Mouse (Mus musculus) forebrain, embryonic 13.5 days (tissue): ENCODE data around the gene Gm4981. TPM values are rescaled to one million over a fixed set of nuclear protein-coding genes. Genes with fewer than 3 reads are reported as not detected.

Experiments used
- ATAC-seq: fragments of 200-750 bp; cut with Nextera tagmentation; 2 replicates; pipeline ENCODE4 v1.8.0; 2017
- H3K27ac ChIP-seq: fragments of 300-500 bp; sonication (generic); 2 replicates; pipeline ENCODE4 v1.5.1; 2015; ENCODE audit warnings: inconsistent platforms, mild to moderate bottlenecking, moderate library complexity
- H3K27me3 ChIP-seq: fragments of 300-500 bp; sonication (generic); 2 replicates; pipeline ENCODE4 v1.6.1; 2015; ENCODE audit warnings: mild to moderate bottlenecking, inconsistent platforms
- H3K36me3 ChIP-seq: fragments of 300-500 bp; sonication (generic); 2 replicates; pipeline ENCODE4 v1.6.1; 2015; ENCODE audit warnings: mild to moderate bottlenecking, inconsistent platforms; ENCODE audit not compliant: poor library complexity, severe bottlenecking
- H3K4me1 ChIP-seq: fragments of 300-500 bp; sonication (generic); 2 replicates; pipeline ENCODE4 v1.6.1; 2015; ENCODE audit warnings: inconsistent platforms
- H3K4me2 ChIP-seq: fragments of 300-500 bp; sonication (generic); 2 replicates; pipeline ENCODE4 v1.6.1; 2015; ENCODE audit warnings: inconsistent platforms, mild to moderate bottlenecking, moderate library complexity
- H3K4me3 ChIP-seq: fragments of 300-500 bp; sonication (generic); 2 replicates; pipeline ENCODE4 v1.5.1; 2015; ENCODE audit warnings: mild to moderate bottlenecking, inconsistent platforms
- H3K9ac ChIP-seq: fragments of 300-500 bp; sonication (generic); 2 replicates; pipeline ENCODE4 v1.6.1; 2015; ENCODE audit warnings: mild to moderate bottlenecking, inconsistent platforms
- H3K9me3 ChIP-seq: fragments of 300-500 bp; sonication (generic); replicated peaks from 2 replicates; pipeline ENCODE4 v1.6.1; 2016; ENCODE audit warnings: inconsistent platforms
- WGBS: fragments of 180-500 bp; shearing (Covaris S2); methylation state at CpG from one replicate; pipeline ENCODE4 v1.1.7; 2015; 5-methylcytosine and 5-hydroxymethylcytosine counted together
- polyA plus RNA-seq: library from polyadenylated mRNA; unstranded; fragments of >200 nt; fragmentation: Nextera tagmentation; extraction: Ambion mirVana; gene quantifications from 2 replicates; pipeline ENCODE4 v1.2.1, GENCODE M21; 2015

The Gm4981 gene
- polyA plus RNA-seq, 1 experiment from 2014 or later, result not detected

DNA sequence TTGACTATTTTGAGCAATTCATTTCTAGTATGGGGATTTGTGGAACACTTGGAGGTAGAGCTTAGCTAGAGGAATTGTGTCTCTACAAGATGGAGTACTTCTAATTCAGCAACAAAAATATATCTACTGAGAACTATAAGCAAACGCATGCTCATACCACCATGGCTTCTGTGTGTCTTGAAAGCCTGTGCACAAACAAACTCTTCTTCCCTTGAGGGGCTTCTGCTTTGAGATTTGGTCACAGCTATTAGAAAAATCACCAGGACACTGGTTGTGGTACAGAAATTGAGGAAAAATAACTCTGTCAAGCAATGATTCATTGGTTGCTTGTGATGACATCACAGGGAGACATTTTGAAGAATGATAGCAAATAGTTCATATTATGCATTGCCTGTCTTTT lies 21.1 kb downstream of the Gm4981 start:
- H3K27ac ChIP-seq, result no peak overlapping the region
- no peak overlapping the region for H3K4me2 ChIP-seq
- no peaks in the 10 kb centered on the region for H3K36me3 ChIP-seq
- H3K27me3 ChIP-seq, result no peaks in the 10 kb centered on the region
- no peak overlapping the region for H3K4me3 ChIP-seq
- no peak overlapping the region for H3K9ac ChIP-seq
- H3K4me1 ChIP-seq, result no peaks in the 10 kb centered on the region
- no peaks in the 10 kb centered on the region; the same call in 1 of the 2 replicates for H3K9me3 ChIP-seq
- WGBS, result 84% methylated on average over 1 of the region's 1 CpGs
- ATAC-seq, result no peak

DNA sequence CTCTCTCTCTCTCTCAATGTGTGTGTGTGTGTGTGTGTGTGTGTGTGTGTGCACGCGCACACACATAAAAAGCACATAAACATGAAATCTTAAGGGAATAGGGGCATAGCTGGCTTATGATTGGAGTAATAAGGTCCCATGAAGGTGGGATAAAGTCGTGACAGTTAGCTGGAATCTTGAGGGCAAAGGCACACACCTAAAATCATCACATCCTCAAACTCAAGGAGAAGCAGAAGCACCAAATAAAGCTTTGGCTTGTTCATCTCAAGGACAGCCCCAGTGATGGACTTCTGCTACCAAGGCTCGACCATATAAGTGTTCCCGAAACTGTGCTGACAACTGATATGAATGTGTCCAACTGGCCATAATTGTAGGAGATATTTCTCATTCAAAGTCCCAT lies 21.6 kb downstream of the Gm4981 start:
- H3K4me3 ChIP-seq, result no peak overlapping the region
- ATAC-seq, result no peak
- H3K27me3 ChIP-seq, result no peaks in the 10 kb centered on the region
- WGBS, result 85% methylated on average over 5 of the region's 5 CpGs
- no peaks in the 10 kb centered on the region for H3K4me1 ChIP-seq
- H3K4me2 ChIP-seq, result no peak overlapping the region
- no peak overlapping the region for H3K27ac ChIP-seq
- H3K9me3 ChIP-seq, result no peaks in the 10 kb centered on the region; the same call in 1 of the 2 replicates
- H3K36me3 ChIP-seq, result no peaks in the 10 kb centered on the region
- no peak overlapping the region for H3K9ac ChIP-seq

DNA sequence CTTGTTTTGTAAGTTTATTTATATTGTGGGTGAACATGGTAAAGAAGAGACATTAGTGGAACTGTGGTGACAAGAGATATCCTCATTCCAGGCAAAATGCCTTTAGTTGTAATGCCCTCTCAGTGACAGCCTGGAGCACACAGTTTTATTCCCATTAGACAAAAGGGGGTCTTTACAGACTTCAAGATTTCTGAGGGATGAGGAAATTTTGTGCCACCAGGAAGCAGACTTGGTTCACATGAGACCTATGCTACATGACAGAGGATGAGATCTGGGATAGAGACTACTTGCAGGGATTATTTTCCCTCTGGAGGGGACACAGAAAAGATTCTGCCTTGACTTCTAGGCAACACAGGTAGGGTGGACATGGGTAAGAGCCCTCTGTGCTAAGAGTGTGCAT lies 22.0 kb downstream of the Gm4981 start:
- no peak for ATAC-seq
- H3K4me1 ChIP-seq, result no peaks in the 10 kb centered on the region
- no peaks in the 10 kb centered on the region for H3K27me3 ChIP-seq
- H3K9ac ChIP-seq, result no peak overlapping the region
- H3K27ac ChIP-seq, result no peak overlapping the region
- H3K36me3 ChIP-seq, result no peaks in the 10 kb centered on the region
- H3K9me3 ChIP-seq, result no peaks in the 10 kb centered on the region; the same call in 1 of the 2 replicates
- H3K4me2 ChIP-seq, result no peak overlapping the region
- H3K4me3 ChIP-seq, result no peak overlapping the region

DNA sequence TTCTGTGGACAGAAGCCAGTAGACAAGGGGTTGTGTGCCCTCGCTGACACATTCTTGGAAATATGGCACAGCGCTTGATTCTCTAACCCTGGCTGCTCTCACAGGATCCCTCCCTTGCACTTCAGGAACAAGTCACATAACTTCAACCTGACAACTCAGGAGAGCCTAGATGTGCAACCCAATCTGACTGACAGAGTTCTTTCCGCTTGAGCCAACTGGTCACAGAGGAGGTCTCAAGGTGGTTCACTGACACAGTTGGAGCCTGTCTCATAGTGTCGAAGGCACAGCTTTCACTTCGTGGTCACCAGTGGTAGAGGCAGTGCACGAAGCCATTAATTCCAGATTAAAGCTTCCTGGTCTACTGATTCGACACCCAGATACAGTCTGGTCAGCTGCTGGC lies 24.3 kb downstream of the Gm4981 start:
- 78% methylated on average over 7 of the region's 7 CpGs for WGBS
- ATAC-seq, result no peak
- H3K4me1 ChIP-seq, result no peaks in the 10 kb centered on the region
- no peak overlapping the region for H3K4me3 ChIP-seq
- H3K4me2 ChIP-seq, result no peak overlapping the region
- H3K9ac ChIP-seq, result no peak overlapping the region
- H3K27me3 ChIP-seq, result no peaks in the 10 kb centered on the region
- H3K9me3 ChIP-seq, result no peaks in the 10 kb centered on the region; the same call in 1 of the 2 replicates
- H3K36me3 ChIP-seq, result no peaks in the 10 kb centered on the region
- H3K27ac ChIP-seq, result no peak overlapping the region

DNA sequence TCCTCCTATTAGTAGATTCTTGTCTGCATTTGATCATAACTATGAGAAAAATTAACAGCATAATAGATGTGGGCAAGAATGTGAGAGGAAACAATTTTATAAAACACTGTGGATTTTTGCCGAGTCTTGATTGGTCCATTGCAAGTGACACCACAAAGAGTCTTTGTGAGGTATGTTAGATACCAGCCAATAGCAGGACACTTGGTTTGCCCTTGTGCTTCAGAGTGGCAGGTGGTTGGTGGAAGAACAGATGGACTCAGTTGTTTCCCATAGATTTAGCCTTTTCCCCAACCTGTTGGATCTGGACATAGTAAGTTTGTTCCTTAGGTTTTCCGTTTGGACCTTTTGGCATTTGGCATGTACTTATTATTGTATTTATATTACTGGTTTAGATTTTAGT lies 25.3 kb downstream of the Gm4981 start:
- no peak overlapping the region for H3K4me2 ChIP-seq
- H3K27ac ChIP-seq, result no peak overlapping the region
- H3K27me3 ChIP-seq, result no peaks in the 10 kb centered on the region
- no peak overlapping the region for H3K9ac ChIP-seq
- no peak overlapping the region for H3K4me3 ChIP-seq
- H3K36me3 ChIP-seq, result no peaks in the 10 kb centered on the region
- no peaks in the 10 kb centered on the region for H3K4me1 ChIP-seq
- ATAC-seq, result no peak
- no peaks in the 10 kb centered on the region for H3K9me3 ChIP-seq
- 91% methylated on average over 2 of the region's 2 CpGs for WGBS

GRCm38 (mm10) chr10:58210514-58210913 lies 26.0 kb downstream of the Gm4981 start:
- H3K4me2 ChIP-seq, result no peak overlapping the region
- no peak overlapping the region for H3K4me3 ChIP-seq
- H3K9me3 ChIP-seq, result no peaks in the 10 kb centered on the region
- no peaks in the 10 kb centered on the region for H3K27me3 ChIP-seq
- H3K27ac ChIP-seq, result no peak overlapping the region
- H3K9ac ChIP-seq, result no peak overlapping the region
- 71% methylated on average over 1 of the region's 1 CpGs for WGBS
- no peaks in the 10 kb centered on the region for H3K36me3 ChIP-seq
- ATAC-seq, result no peak
- H3K4me1 ChIP-seq, result no peaks in the 10 kb centered on the region

GRCm38 (mm10) chr10:58209710-58210467 lies 26.6 kb downstream of the Gm4981 start:
- WGBS, result 76% methylated on average over 2 of the region's 2 CpGs
- H3K4me3 ChIP-seq, result no peak overlapping the region
- H3K9ac ChIP-seq, result no peak overlapping the region
- no peak for ATAC-seq
- H3K27me3 ChIP-seq, result no peaks in the 10 kb centered on the region
- H3K4me2 ChIP-seq, result no peak overlapping the region
- no peaks in the 10 kb centered on the region for H3K9me3 ChIP-seq
- no peaks in the 10 kb centered on the region for H3K4me1 ChIP-seq
- H3K27ac ChIP-seq, result no peak overlapping the region
- no peaks in the 10 kb centered on the region for H3K36me3 ChIP-seq

- WGBS, result 90% methylated on average over 4 of the region's 4 CpGs
- no peaks in the 10 kb centered on the region for H3K9me3 ChIP-seq
- no peak overlapping the region for H3K9ac ChIP-seq
- H3K27me3 ChIP-seq, result no peaks in the 10 kb centered on the region
- H3K4me1 ChIP-seq, result no peaks in the 10 kb centered on the region
- no peak overlapping the region for H3K4me2 ChIP-seq
- ATAC-seq, result no peak
- H3K36me3 ChIP-seq, result no peaks in the 10 kb centered on the region
- no peak overlapping the region for H3K4me3 ChIP-seq
- no peak overlapping the region for H3K27ac ChIP-seq
Observed at GRCm38 (mm10) chr10:58206639-58207404, 29.7 kb downstream of the Gm4981 start.

- Histone ChIP-seq H3K9ac (no peak overlapping the region), H3K36me3 (no peaks in the 10 kb centered on the region), H3K4me2 (no peak overlapping the region), H3K27ac (no peak overlapping the region), H3K27me3 (no peaks in the 10 kb centered on the region), H3K4me1 (no peaks in the 10 kb centered on the region), H3K4me3 (no peak overlapping the region), H3K9me3 (no peaks in the 10 kb centered on the region)
- no peak for ATAC-seq
- 39% methylated on average over 1 of the region's 1 CpGs for WGBS
Observed at GRCm38 (mm10) chr10:58205986-58206385, 30.5 kb downstream of the Gm4981 start.

Other genes starting within 250 kb of the Gm4981 start
- not detected in 2 replicates for gene AW822073, start 11.8 kb downstream of the Gm4981 start, polyA plus RNA-seq
- gene Duxf3, start 4.0 kb downstream of the Gm4981 start, polyA plus RNA-seq, result not detected in 2 replicates
- 73.0 and 86.7 TPM in 2 replicates for gene Gcc2, start 18.8 kb upstream of the Gm4981 start, polyA plus RNA-seq
- gene Lims1, start 86.8 kb upstream of the Gm4981 start, polyA plus RNA-seq, result 82.4 and 83.0 TPM in 2 replicates
- gene Ranbp2, start 210.2 kb upstream of the Gm4981 start, polyA plus RNA-seq, result 20.2 and 23.3 TPM in 2 replicates